Mouse (Mus musculus) kidney, adult 18-20 months (tissue): ENCODE results near the gene Pkn1.

Source experiments
- DNase-seq: peaks from one replicate; pipeline ENCODE4 v3.0.0; 2021

Gene Pkn1

GRCm38 (mm10) chr8:83681099-83681498 is 17.9 kb downstream of the Pkn1 start:
- no peak for DNase-seq

DNA sequence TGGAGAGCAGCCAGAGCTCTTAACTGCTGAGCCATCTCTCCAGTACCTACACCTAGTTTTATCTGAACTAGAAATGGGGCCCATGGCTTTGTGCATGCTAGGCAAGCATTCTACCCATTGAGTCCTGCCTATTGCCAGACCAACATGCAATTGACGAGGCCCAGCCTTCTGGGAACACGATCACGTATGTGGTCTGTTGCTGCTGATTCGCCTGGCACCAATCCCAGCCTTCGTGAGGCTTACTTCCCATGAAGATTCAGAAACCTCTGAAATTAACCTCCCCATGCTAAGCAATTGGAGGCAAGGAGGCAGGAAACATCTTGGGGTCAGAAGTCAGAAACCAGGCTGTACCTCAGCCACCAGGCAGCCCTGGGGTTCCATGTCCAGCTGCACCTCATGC is 18.4 kb downstream of the Pkn1 start:
- DNase-seq = no peak

DNA sequence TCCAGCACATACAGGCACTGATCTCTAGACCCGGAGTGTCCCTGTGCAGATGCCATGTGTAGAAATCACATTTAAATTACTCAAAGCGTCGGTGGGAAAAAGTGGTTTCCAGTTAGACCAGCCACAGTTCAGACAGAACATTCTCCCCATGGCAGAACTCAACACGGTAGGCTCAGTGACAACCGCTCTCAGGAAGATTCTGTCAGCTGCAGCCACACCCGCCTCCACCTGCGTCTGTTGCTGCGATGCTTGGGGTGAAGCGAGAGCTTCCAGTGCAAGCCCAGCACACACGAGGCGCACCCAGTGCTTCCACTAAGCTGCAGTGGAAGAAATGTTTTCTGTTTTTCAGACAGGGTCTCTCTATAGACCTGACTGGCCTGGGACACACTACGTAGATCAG is 19.1 kb downstream of the Pkn1 start:
- DNase-seq = no peak

DNA sequence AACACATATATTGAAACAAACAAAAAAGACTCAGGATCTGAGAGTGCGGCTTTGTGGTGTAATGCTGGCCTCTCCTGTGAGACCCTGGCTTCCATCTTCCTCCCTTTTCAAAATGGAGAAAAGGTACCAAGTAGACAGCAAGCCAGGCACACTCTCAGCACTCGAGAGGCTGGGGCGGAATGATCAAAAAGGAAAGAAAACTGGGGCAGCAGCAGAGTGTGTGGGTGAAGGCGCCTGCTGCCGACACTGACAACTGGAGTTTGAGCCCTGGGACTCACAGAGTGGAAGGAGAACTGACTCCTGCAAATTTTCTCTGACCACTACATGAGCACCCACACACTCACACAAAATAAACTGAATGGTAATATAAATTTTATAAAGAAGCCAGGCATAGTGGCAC is 24.5 kb downstream of the Pkn1 start:
- no peak for DNase-seq

DNA sequence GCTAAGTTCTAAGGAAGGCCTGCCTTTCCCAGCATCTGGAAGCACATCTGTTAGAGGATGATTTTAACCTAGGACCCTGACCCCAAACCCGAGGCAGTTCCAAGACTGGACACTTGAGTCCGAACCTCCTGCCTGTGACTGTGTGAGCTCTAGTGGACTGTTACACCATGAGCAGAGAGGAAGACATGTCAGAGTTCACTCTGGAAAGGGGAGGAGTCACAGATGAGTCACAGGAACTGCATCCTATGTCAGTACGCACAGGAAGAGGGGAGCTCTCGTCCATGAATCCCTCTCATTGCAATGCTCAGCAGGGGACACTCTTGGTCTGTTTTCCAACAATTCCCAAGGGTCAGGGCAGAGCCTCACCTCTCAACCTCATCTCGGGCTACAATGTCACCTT is 26.0 kb downstream of the Pkn1 start:
- no peak for DNase-seq

DNA sequence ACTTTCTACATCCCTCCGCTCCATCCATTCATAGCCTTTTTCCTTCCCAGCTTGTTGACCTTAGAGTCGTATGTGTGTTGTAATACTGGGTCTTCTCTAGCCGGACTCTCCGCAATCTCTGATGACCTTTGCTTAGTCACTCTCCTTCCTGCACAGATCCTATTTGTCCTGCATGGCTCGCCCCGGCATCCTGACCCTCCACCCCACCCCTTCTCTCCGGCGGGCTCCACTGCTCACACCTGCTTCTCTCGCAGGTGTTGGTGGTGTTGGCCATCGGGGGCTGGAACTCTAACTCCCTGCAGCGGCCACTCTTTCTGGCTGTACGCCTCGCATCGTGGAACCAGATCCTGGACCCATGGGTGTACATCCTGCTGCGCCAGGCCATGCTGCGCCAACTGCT is 30.0 kb downstream of the Pkn1 start:
- DNase-seq = no peak

DNA sequence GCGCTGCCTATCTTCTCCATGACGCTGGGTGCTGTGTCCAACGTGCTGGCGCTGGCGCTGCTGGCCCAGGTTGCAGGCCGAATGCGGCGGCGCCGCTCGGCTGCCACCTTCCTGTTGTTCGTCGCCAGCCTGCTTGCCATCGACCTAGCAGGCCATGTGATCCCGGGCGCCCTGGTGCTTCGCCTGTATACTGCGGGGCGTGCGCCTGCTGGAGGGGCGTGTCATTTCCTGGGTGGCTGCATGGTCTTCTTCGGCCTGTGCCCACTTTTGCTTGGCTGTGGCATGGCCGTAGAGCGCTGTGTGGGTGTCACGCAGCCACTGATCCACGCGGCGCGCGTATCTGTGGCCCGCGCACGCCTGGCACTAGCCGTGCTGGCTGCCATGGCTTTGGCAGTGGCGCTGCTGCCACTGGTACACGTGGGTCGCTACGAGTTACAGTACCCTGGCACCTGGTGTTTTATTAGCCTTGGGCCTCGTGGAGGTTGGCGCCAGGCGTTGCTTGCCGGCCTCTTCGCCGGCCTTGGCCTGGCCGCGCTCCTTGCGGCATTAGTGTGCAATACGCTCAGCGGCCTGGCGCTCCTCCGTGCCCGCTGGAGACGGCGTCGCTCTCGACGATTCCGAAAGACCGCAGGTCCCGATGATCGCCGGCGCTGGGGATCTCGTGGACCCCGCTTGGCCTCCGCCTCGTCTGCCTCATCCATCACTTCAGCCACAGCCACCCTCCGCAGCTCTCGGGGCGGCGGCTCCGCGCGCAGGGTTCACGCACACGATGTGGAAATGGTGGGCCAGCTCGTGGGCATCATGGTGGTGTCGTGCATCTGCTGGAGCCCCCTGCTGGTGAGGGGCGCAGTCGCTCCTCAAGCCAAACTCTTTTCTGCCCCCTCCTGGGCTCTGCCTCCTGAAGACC is 30.7 kb downstream of the Pkn1 start:
- DNase-seq = peak; percentile 50

GRCm38 (mm10) chr8:83667526-83667925 is 31.5 kb downstream of the Pkn1 start:
- no peak for DNase-seq

DNA sequence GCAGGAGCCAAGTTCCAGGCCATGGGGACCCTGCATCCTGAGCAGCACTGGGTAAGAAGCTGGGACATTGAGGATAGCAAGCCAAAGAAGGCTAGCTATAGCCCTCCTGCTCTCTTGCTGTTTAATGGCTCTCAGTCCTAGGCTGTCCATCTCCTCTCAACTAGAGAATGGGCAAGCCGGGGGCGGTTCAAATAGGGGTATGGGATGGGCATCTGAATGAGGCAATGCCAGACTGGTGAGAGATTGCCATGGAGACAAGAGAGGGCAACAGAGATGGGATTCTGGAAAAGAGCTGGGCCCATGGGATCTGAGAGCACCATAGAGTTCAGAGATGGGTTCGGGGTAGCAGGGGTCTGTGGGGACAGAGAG is 32.1 kb downstream of the Pkn1 start:
- DNase-seq = no peak

- peak; percentile 58 for DNase-seq
Observed at GRCm38 (mm10) chr8:83665969-83666865, 32.8 kb downstream of the Pkn1 start, which contains the start of gene Ptger1. Ptger1 (plus strand) TSS chr8:83666678.

DNA sequence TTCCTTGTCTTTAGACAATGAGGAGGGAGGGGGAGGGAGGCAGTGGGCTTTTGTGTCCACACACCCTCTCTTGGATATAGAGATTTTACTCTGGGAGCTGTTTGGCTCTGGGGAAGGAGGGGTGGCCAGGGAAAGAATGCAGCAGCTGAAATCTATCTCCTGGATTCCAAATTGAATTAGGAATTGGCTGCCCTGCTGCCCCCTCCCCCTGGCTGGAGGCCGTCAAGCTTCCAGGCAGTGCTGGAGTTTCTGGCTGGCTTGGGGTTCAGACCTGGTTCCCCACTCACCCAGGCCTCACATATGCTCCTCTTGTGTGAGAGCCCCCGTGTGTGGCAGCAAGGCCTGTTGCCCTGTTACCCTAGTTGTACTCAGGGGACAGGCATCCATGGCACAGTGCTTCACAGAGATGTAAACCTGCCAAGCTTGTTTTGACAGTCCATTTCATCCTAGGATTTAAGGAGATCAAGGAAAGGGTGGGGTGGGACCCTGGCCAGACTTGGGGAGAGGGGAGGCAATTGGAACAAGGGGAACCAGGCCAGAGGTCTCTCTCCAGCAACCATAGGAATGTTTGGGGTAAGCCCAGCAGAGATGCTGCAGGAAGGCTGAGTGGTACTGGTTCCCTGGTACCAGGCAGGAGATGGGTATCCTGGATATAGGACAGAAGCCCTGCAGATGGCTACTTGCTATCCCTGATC is 33.9 kb downstream of the Pkn1 start:
- DNase-seq = no peak

GRCm38 (mm10) chr8:83664096-83664495 is 34.9 kb downstream of the Pkn1 start:
- DNase-seq = peak; percentile 23

GRCm38 (mm10) chr8:83662421-83662826 is 36.6 kb downstream of the Pkn1 start:
- DNase-seq = peak; percentile 95

DNA sequence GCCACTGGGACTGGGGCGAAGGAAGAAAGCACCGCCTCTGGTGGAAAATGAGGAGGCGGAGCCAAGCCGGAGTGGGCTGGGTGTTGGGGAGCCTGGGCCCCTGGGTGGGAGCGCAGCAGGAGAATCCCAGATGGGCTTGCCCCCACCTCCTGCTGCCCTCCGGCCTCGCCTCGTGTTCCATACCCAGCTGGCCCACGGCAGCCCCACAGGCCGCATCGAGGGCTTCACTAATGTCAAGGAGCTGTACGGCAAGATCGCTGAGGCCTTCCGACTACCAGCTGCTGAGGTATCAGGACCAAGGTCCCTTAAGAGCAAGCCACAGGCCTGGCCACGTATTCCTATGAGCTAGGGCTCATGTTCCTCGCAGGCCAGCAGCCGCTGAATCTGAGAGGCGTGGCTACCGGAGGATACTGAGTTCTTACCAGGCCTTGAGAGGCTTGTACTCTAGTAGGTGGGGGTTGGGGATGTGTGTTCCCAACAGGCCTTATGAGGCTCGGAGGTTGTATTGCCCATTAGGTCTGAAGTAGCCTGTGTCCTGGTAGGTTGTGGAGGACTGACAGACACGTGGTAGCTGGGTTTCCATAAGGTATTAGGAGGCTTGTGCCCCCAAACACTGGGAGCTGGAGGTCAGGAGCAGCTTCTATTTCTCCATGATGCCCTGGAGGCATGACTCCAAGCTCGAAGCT is 37.8 kb downstream of the Pkn1 start:
- DNase-seq = peak; percentile 41

DNA sequence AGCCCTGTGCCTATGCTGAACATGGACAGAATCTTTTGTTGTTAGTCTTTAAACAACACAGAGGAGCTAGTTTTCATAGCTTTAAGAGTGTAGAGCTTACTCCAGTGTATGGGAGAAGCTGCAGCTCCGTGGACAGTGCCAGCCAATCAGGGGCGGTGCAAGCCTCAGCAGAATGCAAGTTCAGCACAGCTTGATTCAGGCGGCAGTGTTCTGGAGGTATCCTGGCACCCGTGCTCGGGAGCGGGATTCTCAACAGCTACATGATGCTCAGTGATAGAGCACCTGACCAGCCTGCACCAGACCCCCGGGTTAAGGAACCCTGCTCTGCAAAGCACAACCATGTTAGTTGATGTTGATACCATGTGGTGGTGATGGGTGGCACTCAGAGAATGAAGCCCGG is 38.4 kb downstream of the Pkn1 start:
- DNase-seq = no peak

DNA sequence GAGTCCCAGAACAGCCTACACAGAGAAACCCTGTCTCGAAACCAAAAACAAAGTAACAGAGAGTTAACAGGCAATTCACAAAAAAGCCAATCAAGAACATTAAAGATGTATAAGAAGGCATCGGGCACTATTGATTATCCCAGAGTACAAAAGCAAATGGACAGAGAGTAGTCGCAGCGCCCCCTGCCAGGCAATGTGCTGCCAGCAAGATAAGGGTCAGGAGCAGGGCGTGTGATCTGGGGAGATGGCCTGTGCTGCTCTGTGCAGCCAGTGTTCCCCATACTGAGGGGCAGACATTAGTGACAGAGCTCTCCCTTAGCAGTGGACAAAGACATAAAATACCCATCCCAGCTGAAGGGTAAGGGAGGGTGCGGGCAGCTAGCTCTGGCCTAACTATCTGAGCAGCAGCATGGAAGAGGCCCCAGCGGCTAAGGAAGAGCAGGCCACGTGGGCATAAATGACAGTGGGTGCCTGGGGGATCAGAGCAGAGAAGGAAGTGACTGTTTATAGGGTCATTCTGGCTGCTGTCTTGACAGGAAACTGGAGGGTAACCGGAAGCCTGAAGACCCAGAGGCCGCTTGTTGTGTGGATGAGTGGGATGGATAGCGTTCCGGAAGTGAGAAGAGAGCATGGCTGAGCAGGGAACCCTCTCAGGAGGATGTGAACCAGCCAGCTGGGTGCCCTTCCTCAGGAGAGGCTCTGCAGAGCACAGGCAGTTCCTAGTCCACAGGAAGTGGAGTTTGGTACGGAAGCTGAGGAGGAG is 42.3 kb downstream of the Pkn1 start:
- no peak for DNase-seq

DNA sequence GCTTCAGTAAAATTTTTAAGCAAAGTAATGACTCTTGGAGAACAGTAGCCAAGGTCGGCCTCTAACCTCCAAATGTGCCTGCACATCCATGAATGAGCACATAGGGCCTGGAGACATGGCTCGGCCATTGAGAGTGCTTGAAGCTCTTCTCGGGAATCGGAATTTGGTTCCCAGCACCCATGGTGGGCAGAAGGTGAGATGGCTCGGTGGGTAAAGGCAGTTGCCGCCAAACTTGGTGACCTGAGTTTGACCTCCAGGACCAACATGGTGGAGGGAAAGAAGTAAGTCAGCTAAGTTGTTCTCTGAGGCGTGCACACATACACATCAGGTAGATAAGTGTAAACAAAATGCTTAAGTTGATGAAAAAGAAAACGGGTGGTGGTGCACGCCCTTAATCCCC is 42.9 kb downstream of the Pkn1 start:
- no peak for DNase-seq

DNA sequence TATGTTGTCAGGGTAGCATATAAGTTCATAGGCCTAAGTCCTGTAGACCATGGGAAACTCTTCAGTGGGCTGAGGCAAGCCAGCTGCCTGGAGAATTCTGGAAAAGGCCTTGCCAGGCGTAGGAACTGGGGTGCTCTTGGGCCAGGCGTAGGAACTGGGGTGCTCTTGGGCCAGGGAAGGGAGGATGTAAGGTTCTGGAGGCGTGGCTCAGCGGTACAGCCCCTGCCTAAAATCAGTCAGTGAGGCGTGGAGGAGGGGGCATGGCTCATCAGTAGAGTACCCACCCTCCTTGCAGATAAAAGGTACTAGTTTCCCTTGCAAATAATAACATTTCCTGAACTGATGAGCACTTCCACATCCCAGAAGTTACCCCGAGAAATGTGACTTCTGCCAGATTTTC is 44.3 kb downstream of the Pkn1 start:
- DNase-seq = no peak

- DNase-seq = no peak
Observed at GRCm38 (mm10) chr8:83653662-83654017, 45.3 kb downstream of the Pkn1 start.

- DNase-seq = no peak
Observed at GRCm38 (mm10) chr8:83652744-83653661, 46.0 kb downstream of the Pkn1 start.
